Mouse (Mus musculus): ENCODE measurements around the gene Asic2. TPM values are rescaled to one million over a fixed set of nuclear protein-coding genes. Genes with fewer than 3 reads are reported as not detected.

Asic2 gene
- total and polyA plus RNA-seq, 2 experiments: under 0.01 TPM; not detected in 1

GRCm38 (mm10) chr11:80967544-80967943 is 1000.7 kb downstream of the Asic2 start:
- Histone ChIP-seq H3K9ac (ENCODE audit: low read depth, low read length) (no peak overlapping the region), H3K4me1 (ENCODE audit: control insufficient read depth, insufficient read depth, low read length) (no peaks in the 10 kb centered on the region), H3K27ac (replicated peaks; ENCODE audit: insufficient read depth, low read depth, low read length) (no peak overlapping the region), H3K27me3 (ENCODE audit: control insufficient read depth, insufficient read depth, low read length) (no peaks in the 10 kb centered on the region), H3K79me2 (ENCODE audit: control insufficient read depth, insufficient read depth, low read length) (no peaks in the 10 kb centered on the region), H3K36me3 (ENCODE audit: control insufficient read depth, insufficient read depth, low read length) (no peaks in the 10 kb centered on the region), H3K4me3 (ENCODE audit: insufficient read depth, low read depth, low read length) (no peak overlapping the region)
- WGBS: 53% methylated on average over 5 of the region's 5 CpGs
- DNase-seq (ENCODE audit: extremely low read depth, low read depth, low spot score): no peak
- TF ChIP-seq CTCF (IDR thresholded peaks at IDR 0.05; ENCODE audit: low read depth, low read length) (no peak), POLR2A (IDR thresholded peaks at IDR 0.05; ENCODE audit: extremely low read depth, insufficient read depth, low read length) (no peak)

- WGBS: 48% methylated on average over 3 of the region's 3 CpGs
- H3K79me2 ChIP-seq (ENCODE audit: control insufficient read depth, insufficient read depth, low read length): no peaks in the 10 kb centered on the region
- no peak overlapping the region for H3K27ac ChIP-seq (replicated peaks; ENCODE audit: insufficient read depth, low read depth, low read length)
- no peak for DNase-seq (ENCODE audit: extremely low read depth, low read depth, low spot score)
- no peaks in the 10 kb centered on the region for H3K36me3 ChIP-seq (ENCODE audit: control insufficient read depth, insufficient read depth, low read length)
- no peaks in the 10 kb centered on the region for H3K4me1 ChIP-seq (ENCODE audit: control insufficient read depth, insufficient read depth, low read length)
- H3K27me3 ChIP-seq (ENCODE audit: control insufficient read depth, insufficient read depth, low read length): no peaks in the 10 kb centered on the region
- TF ChIP-seq POLR2A (IDR thresholded peaks at IDR 0.05; ENCODE audit: extremely low read depth, insufficient read depth, low read length): no peak
- no peak for TF ChIP-seq CTCF (IDR thresholded peaks at IDR 0.05; ENCODE audit: low read depth, low read length)
- no peak overlapping the region for H3K9ac ChIP-seq (ENCODE audit: low read depth, low read length)
- H3K4me3 ChIP-seq (ENCODE audit: insufficient read depth, low read depth, low read length): no peak overlapping the region
Observed at GRCm38 (mm10) chr11:80966040-80966439, 1002.2 kb downstream of the Asic2 start.

- WGBS: 66% methylated on average over 1 of the region's 1 CpGs
- DNase-seq (ENCODE audit: extremely low read depth, low read depth, low spot score): no peak
- H3K79me2 ChIP-seq (ENCODE audit: control insufficient read depth, insufficient read depth, low read length): no peaks in the 10 kb centered on the region
- H3K9ac ChIP-seq (ENCODE audit: low read depth, low read length): no peak overlapping the region
- TF ChIP-seq CTCF (IDR thresholded peaks at IDR 0.05; ENCODE audit: low read depth, low read length) (no peak), POLR2A (IDR thresholded peaks at IDR 0.05; ENCODE audit: extremely low read depth, insufficient read depth, low read length) (no peak)
- no peaks in the 10 kb centered on the region for H3K4me1 ChIP-seq (ENCODE audit: control insufficient read depth, insufficient read depth, low read length)
- no peak overlapping the region for H3K4me3 ChIP-seq (ENCODE audit: insufficient read depth, low read depth, low read length)
- no peak overlapping the region for H3K27ac ChIP-seq (replicated peaks; ENCODE audit: insufficient read depth, low read depth, low read length)
- no peaks in the 10 kb centered on the region for H3K36me3 ChIP-seq (ENCODE audit: control insufficient read depth, insufficient read depth, low read length)
- 0 out of 2 replicates have a peak, but pooled peaks cover 3% of the 10 kb centered on the region for H3K27me3 ChIP-seq (ENCODE audit: control insufficient read depth, insufficient read depth, low read length)
Observed at GRCm38 (mm10) chr11:80961326-80961725, 1006.9 kb downstream of the Asic2 start.

GRCm38 (mm10) chr11:80958086-80958671 is 1010.1 kb downstream of the Asic2 start:
- Histone ChIP-seq H3K4me1 (ENCODE audit: control insufficient read depth, insufficient read depth, low read length) (no peaks in the 10 kb centered on the region), H3K4me3 (ENCODE audit: insufficient read depth, low read depth, low read length) (no peak overlapping the region), H3K27me3 (ENCODE audit: control insufficient read depth, insufficient read depth, low read length) (0 out of 2 replicates have a peak, but pooled peaks cover 3% of the 10 kb centered on the region), H3K27ac (replicated peaks; ENCODE audit: insufficient read depth, low read depth, low read length) (no peak overlapping the region), H3K9ac (ENCODE audit: low read depth, low read length) (no peak overlapping the region), H3K79me2 (ENCODE audit: control insufficient read depth, insufficient read depth, low read length) (no peaks in the 10 kb centered on the region), H3K36me3 (ENCODE audit: control insufficient read depth, insufficient read depth, low read length) (no peaks in the 10 kb centered on the region)
- TF ChIP-seq POLR2A (IDR thresholded peaks at IDR 0.05; ENCODE audit: extremely low read depth, insufficient read depth, low read length) (no peak), CTCF (IDR thresholded peaks at IDR 0.05; ENCODE audit: low read depth, low read length) (no peak)
- DNase-seq (ENCODE audit: extremely low read depth, low read depth, low spot score): no peak
- WGBS: 6% methylated on average over 16 of the region's 16 CpGs

- 0 out of 2 replicates have a peak, but pooled peaks cover 3% of the 10 kb centered on the region for H3K27me3 ChIP-seq (ENCODE audit: control insufficient read depth, insufficient read depth, low read length)
- H3K9ac ChIP-seq (ENCODE audit: low read depth, low read length): no peak overlapping the region
- DNase-seq (ENCODE audit: extremely low read depth, low read depth, low spot score): no peak
- H3K36me3 ChIP-seq (ENCODE audit: control insufficient read depth, insufficient read depth, low read length): no peaks in the 10 kb centered on the region
- H3K4me3 ChIP-seq (ENCODE audit: insufficient read depth, low read depth, low read length): no peak overlapping the region
- no peaks in the 10 kb centered on the region for H3K4me1 ChIP-seq (ENCODE audit: control insufficient read depth, insufficient read depth, low read length)
- WGBS: 69% methylated on average over 6 of the region's 6 CpGs
- TF ChIP-seq POLR2A (IDR thresholded peaks at IDR 0.05; ENCODE audit: extremely low read depth, insufficient read depth, low read length) (no peak), CTCF (IDR thresholded peaks at IDR 0.05; ENCODE audit: low read depth, low read length) (no peak)
- H3K79me2 ChIP-seq (ENCODE audit: control insufficient read depth, insufficient read depth, low read length): no peaks in the 10 kb centered on the region
- no peak overlapping the region for H3K27ac ChIP-seq (replicated peaks; ENCODE audit: insufficient read depth, low read depth, low read length)
Observed at GRCm38 (mm10) chr11:80955915-80956314, 1012.3 kb downstream of the Asic2 start.

GRCm38 (mm10) chr11:80954147-80954546 is 1014.1 kb downstream of the Asic2 start:
- 75% methylated on average over 8 of the region's 8 CpGs for WGBS

More at GRCm38 (mm10) chr11:80954147-80954546, 1014.1 kb downstream of the Asic2 start:
- no peak overlapping the region for H3K4me3 ChIP-seq (ENCODE audit: insufficient read depth, low read depth, low read length)
- H3K27ac ChIP-seq (replicated peaks; ENCODE audit: insufficient read depth, low read depth, low read length): no peak overlapping the region
- DNase-seq (ENCODE audit: extremely low read depth, low read depth, low spot score): no peak
- TF ChIP-seq CTCF (IDR thresholded peaks at IDR 0.05; ENCODE audit: low read depth, low read length) (no peak), POLR2A (IDR thresholded peaks at IDR 0.05; ENCODE audit: extremely low read depth, insufficient read depth, low read length) (no peak)
- H3K4me1 ChIP-seq (ENCODE audit: control insufficient read depth, insufficient read depth, low read length): no peaks in the 10 kb centered on the region
- H3K9ac ChIP-seq (ENCODE audit: low read depth, low read length): no peak overlapping the region
- no peaks in the 10 kb centered on the region for H3K79me2 ChIP-seq (ENCODE audit: control insufficient read depth, insufficient read depth, low read length)
- H3K27me3 ChIP-seq (ENCODE audit: control insufficient read depth, insufficient read depth, low read length): 0 out of 2 replicates have a peak, but pooled peaks cover 3% of the 10 kb centered on the region
- H3K36me3 ChIP-seq (ENCODE audit: control insufficient read depth, insufficient read depth, low read length): no peaks in the 10 kb centered on the region

Data from liver, adult 2 months (tissue).